Mouse (Mus musculus) cerebellum, adult 9-10 months (tissue): Measurements from ENCODE around the gene Entpd2.
A peak's percentile ranks its signal among the peaks of the same experiment; 100 is the strongest.

Source experiments
- DNase-seq: peaks from one replicate; pipeline ENCODE4 v3.0.0; 2022

The Entpd2 gene

DNA sequence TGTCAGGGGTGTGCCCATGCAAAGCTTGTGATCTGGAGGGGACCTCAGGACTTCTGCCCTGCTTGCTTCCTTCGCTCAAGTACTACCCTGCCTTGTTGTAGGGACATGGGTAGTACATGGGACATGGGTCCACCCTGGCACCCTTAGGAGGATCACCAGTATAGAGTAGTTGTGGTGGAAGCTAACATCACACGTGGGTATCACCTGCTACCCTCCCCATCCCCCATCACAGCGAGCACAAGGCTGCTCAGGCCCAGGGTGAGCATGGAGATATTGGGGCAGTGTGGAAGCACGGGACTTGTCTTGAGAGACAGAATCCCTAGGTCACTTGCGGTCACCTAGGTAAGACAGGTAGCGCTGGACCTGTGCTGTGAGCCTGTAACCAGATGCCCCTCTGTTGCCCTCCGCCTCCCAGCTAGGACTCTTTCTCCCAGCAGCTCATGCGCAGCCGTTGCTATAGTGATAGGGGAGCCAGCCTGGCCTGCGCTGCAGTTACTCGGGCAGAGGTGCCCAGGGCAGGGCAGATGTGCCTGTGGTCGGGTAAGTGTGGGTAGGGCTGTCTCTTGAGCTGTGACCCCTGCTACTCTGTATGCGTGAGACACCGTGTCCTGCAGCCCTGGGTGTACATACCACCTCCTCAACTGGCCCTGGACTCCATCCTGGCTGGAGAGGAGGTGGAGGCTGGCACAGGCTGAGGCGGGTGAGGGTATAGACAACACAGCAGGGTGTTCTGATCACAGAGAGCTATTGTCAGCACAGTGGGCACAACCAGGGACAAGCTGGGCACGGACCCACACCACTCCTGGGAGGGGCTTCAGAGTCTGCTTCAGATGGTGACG, 34.9 kb downstream of the Entpd2 start:
- peak; percentile 73 for DNase-seq

DNA sequence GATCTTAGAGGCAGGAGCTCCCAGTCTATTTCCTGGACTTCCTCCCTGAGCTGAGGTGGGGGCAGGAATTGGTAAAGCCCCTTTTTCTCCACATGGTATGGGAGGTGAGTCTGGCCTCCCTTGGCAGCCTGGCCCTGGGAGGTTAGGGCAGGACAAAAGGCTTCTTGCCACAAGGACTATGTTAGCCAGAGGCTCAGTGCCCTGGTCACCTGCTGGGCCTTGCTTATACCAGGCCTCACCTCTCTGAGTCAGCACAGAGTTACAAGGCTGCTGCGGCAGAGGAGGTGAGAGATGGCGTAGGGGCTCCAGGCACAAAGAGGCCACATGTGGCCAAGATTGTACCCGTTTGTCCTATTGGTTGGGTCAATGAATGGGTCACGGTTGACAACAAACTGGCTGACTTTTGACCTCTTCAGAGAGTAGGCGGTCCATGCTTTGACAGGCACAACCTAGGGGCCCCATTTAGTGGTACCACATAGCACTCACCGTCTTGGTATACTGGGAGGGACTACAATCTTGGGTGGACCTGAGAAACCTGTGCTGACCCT, 35.7 kb downstream of the Entpd2 start:
- DNase-seq, result no peak

DNA sequence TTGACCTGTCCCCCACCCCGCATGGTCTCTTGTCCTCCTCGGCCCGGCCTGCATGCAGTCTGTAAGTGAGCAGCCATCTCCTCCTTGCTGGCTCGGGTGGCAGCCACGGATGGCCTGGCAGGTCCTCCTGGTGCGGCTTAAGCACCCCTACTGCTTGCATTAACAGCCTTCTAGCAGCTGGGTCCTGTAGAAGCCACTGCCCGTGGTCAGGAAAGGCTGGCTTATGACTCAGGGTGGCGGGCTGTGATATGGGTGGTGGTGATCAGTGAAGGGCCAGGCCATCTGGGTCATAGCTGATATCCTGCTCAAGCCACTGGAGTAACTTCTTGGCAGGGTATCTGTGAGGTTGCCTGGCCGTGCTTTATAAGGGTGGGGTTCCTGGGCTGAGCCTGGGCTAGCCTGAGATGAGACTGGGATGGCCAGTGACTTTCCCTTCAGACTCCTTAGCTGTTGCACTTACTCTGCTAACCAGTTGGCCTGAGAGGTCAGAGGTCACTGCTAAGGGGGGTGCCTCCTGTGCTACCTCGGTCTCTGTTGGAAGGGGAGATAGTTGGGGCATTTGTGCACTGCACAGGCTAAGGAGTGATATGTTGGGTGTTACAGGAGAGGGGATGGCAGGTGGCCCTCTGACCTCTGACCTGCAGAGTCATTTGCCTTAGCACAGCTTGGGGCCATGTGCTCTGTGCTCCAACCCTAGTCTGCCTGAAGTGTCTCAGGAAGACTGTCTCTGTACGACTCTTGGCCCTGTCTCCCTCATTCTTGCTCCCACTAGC, 36.8 kb downstream of the Entpd2 start:
- peak; percentile 63 for DNase-seq

DNA sequence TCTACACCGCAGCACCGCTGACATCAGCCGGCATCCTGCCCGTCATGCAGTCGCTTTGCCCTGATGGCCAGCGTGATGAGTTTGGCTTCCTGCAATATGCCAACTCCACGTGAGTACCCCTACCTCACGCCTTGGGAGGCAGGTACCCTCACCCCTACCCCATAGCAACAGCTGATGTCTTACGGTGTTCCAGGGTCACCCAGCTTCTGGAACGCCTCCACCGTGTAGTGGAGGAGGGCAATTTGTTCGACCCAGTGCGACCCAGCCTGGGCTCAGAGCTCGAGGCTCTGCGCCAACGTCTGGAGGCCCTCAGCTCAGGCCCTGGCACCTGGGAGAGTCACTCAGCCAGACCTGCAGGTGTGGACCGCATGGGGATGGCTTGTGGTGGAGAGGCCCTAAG, 37.4 kb downstream of the Entpd2 start:
- no peak for DNase-seq

DNA sequence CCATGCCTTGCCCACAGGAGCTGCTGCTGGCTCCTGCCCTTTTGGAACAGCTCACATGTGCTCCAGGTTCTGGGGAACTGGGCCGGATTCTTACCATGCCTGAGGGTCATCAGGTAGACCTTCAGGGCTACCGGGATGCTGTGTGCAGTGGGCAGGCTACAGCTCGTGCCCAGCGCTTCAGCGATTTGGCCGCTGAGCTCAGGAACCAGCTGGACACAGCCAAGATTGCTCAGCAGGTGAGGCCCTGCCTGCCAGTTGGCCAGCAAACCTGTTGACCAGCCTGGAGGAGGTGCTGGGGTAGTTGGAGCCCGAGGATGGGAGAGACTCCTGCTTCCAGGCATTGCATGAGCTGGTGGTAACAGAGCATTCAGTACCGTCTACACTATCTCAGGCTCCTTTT, 38.6 kb downstream of the Entpd2 start:
- DNase-seq, result peak; percentile 97

DNA sequence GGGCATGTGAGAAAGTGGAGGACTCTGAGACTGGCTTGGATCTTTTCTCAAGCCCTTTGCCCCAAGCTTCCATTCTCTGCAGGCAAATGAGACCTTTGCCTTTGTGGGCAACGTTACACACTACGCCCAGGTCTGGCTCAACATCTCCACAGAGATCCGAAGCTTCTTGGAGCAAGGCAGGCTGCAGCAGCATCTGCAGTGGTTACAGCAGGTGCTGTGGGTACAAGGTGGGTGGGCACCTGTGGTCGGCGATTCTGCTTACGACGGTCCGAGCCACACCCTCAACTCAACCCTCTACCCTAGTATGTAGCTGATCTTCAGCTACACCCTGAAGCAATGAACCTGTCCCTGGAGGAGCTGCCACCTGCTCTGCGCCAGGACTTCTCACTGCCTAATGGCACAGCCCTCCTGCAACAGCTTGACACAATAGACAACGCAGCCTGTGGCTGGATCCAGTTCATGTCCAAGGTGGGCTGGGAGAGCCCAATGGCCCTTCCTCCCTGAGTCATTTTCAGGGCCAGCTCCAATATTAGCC, 40.7 kb downstream of the Entpd2 start:
- no peak for DNase-seq

DNA sequence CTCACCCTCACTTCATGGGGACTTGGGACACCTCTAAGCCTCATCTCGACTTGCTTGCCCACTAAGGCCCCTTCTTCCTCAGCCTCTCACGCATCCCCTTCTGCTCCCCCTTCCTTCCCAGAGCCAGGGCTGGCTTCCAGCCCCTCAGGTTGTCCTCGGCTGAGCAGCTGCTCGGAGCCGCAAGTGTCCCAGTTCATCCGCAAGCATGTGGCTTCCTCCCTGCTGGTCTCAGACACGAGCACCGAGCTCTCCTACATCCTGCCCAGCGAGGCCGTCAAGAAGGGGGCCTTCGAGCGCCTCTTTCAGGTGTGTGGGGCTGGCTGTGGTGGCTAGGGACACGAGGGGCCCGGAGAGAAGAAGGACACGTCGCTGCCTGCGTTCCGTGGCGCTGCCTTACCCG, 45.4 kb downstream of the Entpd2 start:
- peak; percentile 55 for DNase-seq

DNA sequence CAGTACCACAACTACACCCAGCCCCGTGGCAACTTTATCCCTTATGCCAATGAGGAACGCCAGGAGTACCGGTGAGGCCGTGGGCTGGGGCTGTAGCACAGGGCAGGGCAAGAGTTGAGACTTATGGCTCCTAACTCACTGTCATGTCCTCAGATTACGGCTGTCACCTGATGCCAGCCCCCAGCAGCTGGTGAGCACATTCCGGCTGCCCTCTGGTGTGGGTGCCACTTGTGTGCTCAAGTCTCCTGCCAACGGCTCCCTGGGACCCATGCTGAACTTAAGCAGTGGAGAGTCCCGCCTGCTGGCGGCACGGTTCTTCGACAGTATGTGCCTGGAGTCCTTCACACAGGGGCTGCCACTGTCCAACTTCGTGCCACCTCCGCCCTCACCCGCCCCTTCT, 47.0 kb downstream of the Entpd2 start:
- no peak for DNase-seq
